Mouse (Mus musculus): ENCODE data around the gene Actr1a.

The Actr1a gene

DNA sequence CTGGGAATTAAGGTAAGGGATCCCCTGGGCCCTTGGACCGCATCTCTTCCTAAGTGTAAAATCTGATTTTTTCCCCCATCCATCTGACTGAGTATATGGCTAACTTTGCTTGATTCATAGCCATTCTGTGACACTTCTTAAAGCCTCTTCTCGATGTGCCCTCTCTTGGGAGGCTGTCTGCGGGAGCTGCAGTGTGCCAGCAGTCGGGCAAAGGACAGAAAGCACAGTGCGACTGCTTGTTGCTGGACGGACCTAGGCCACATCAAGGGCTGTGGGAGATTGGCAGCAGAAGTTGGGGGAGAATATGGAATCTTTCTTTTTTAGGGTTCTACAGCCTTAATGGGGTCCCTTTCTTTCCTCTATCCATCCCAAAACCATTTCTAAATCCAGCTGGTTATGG lies 3.8 kb upstream of the Actr1a start:
- DNase-seq, result no peak

DNA sequence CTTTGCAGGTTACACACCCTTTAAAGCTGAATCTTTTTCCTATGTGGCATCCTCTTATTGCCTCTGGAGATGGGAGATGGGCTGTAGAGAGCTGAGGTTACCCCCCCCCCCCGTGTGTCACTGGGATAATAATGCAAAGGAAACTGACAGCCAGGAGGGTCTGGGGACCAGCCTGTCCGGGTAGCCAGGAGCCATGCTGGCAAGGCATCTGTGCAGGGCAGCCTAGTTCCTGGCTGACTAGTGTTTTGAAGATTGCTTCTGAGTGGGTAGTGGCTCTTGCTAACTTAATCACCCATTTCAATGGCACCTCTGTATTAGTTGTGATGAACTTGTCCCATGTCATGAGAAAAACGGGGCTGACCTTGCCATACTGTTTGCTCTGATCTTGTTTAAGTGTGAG lies 2.9 kb upstream of the Actr1a start:
- DNase-seq, result no peak

DNA sequence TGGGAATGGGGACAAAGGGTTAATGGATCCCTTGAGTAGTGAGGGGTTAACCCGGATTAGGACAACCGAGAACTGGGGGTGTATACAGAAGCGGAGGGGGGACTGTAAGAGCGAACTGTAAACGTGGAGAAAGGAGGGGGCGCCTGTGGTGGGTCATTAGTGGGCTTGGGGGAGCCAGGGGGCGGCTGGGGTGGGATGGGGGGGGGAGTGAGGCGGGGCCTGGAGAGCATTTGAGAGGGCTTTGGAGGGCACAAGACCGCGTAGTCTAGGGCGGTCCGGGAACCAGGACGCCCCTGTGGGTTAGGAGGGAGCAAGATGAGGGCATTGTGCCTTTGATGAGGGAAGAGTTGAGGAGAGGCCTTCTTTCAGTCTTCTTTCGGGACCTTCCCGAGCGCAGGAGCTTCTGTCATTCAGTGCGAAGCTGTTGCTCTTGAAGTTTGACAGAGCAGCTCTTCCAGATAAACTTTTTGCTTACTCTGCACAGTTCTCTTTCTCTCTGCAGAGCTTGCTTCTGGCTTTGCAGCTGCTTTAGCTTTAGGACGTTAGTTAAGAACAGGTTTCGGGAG lies 2.0 kb upstream of the Actr1a start:
- DNase-seq, result no peak

DNA sequence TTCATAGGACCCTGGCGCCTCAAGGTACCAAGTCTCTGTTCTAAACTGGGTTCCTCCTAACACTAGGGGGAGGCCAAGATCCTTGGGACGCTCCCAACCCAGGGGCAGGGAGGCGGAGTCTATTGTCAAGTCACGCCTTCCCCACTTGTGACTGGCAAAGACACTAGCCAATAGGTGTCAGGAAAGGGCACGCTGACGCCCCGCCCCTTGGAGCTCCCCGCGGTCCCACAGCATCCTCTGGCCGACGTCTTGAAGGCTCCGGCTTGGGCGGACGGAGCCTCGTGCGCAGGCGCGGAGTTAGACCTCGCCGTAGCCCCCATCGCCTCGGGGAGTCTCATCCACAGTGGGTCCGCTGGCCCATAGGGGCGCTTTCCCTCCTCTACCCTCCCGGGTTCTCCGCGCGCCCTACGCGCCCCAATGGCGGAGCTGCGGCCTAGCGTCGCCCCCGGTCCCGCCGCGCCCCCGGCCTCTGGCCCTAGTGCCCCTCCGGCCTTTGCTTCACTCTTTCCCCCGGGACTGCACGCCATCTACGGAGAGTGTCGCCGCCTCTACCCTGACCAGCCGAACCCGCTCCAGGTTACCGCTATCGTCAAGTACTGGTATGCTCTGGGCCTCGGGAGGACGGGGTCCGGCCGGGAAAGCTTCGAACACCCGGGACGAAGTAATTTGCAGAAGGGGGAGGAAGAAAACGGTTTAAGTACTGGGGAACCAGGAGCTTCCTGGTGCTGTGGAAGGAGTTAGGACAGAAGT lies 1.3 kb upstream of the Actr1a start, which contains the start of gene Sufu:
Gene Sufu, plus strand, starts transcription at position 211 of the 750 bp plus-strand sequence.
- peak; percentile 98 for DNase-seq

DNA sequence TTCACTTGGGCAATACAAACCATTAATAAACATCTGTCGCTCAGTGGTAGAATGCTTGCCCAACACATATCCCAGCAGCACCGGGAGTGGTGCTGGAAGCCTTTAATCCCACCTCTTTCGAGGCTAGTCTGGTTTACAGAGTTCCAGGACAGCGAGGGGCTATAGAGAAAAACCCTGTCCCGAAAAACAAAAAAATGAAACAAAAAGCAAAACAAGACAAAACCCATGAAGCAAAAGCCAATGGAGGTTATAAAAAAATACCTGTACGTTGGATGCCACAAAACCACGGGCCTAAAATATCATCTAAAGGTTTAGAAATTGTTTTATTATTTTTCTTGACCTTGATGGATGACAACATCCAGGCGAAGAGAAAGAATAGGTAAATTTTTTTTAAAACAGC lies 561 bp upstream of the Actr1a start:
- DNase-seq, result no peak

DNA sequence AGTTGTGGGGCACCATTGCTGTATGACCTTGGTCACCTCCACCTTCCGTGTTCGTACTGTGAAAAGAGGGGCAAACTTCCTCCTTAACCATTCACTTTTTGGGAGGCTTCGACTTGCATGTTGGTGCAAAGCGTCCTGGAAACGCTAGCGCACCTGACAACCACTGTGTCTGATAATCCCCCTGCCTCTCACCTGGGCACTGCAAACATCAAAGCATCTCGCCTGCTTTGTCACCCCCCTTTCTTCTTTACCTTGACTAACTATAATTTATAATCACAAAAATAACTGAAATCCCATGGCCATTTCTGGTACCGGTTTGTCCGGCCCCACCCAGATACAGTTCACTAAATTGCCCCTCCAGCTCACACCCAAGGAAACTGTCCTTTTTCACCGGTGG lies 838 bp downstream of the Actr1a start:
- no peak for DNase-seq

DNA sequence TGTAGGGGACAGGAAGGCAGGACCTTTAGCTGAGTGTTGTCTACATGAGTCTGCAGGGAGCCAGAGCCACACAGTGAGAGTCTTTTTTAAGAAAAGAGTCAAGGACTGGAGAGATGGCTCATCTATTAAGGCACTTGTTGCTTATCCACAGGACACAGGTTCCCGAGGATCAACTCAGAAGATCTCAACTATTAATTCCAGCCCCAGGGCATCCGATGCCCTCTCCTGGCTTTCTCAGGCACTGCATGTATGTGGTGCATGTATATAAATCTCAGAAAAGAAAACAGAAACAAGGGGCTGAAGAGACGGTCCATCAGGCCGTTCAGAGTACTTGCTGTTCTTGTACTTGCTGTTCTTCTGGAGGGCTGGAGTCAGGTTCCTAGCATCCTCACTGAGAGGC lies 3.5 kb downstream of the Actr1a start:
- peak; percentile 37 for DNase-seq

DNA sequence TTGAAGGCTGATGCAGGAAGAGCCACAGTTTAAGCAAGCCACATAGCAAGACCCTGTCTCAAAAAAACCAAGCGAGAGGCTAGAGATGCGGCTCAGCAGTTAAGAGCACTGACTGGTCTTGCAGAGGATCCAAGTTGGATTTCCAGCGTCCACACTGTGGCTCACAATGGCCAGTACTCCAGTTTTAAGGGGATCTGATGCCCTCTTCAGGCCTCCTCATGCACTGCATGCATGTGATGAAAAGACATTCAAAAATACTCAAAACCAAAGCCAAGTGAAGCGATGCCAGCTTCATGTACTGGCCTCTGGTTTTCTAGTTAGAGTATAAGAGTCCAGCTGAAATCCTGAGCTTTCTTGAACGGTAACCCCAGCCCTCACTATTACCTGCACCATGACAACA lies 5.7 kb downstream of the Actr1a start:
- no peak for DNase-seq

DNA sequence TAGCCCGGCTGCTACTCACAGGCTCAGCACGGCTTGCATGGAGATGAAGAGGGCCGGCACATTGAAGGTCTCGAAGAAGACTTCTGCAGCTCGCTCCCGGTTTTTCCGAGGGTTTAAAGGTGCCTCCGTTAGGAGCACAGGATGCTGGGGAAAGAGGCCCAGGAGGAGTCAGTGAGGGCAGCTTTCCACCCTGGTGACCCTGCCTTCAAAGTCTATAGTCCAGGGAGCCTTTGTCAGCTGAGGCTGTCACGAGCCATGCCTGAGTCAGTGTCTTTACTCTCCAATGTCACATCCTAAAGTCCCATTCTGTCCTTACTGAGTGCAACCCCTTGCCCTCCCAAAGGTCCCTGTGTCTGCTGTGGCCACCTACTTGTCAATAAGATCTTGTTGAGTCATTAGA lies 13.3 kb downstream of the Actr1a start:
- DNase-seq, result peak; percentile 61

DNA sequence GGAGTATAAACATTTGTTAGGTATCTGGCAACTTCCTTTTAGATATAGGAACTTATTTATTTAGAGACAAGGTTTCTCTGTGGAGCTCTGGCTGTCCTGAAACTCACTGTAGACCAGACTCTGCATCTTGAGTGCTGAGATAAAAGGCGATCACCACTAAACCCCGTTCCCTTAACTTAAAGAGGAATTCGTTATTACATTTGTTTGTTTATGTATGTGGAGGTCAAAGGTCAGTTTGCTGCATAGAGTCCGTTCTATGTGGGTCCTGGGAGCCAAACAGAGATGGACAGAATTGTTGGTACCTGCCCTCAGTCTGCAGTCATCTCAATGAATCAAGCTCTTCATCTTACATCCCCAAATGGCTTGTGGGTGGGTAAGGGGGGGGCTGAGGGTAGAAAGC lies 19.7 kb downstream of the Actr1a start:
- no peak for DNase-seq

DNA sequence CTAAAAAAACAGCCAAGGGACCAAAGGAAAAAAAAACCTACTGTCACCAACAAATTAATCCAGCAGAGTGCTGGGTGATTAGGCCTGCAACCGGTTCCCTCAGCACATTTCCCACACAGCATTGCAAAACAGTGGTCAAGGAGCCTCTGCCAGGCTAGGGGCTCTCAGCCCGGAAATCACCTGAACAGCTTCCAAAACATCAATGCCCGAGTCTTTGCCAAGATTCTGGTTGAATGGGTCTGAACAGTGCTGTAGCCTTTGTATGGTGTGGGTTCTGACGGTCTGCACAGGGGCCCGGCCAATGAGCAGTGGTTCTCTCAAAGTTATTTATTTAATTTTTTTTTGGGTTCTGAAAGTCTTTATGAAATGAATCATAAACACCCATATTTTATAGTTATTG lies 20.1 kb downstream of the Actr1a start:
- no peak for DNase-seq

DNA sequence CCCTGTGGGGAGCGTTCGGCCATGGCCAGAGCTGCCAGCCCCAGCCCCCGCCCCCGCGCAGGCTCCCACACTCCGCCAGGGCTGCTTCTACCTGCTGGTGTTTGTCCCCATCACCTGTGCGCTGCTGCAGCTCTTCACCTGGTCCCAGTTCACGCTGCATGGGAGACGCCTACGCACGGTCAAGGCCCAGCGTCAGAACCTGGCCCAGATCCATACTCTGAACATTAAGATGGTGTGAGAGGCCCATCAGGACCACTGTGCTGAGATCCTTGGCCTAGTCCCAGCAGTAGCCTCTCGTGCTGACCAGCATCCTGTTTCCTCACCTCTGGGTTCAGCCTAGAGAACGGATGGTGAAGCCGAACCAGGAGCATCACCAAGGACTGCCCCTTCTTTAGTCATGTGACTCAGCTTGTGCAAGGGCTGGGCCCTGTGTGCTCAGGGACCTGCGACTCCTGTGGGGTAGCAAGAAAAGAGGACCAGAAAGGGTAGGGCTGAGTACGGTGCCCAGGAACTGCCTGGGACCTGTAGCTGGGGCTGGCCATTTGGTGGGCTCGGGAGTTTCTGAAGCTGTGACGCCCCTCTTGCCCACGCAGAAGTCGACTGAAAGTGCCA lies 21.0 kb downstream of the Actr1a start:
- DNase-seq, result no peak

DNA sequence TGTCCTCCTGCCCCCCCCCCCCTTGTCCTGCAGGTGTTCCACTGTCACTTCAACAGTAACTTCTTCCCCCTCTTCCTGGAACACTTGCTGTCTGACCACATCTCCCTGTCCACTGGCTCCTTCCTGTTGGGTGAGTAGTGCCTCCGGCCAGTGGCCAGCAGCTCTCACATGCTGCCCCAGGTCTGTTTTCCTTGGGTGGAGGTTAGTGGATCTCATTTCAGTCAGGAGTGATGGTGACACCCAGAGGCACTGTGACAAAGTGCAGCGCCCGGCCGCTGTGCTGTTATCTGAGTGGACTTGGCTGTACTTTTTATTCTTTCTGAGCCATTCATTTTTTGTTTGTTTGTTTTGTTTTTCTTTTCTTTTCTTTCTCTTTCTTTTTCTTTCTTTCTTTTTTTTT lies 26.3 kb downstream of the Actr1a start:
- DNase-seq, result peak; percentile 66

DNA sequence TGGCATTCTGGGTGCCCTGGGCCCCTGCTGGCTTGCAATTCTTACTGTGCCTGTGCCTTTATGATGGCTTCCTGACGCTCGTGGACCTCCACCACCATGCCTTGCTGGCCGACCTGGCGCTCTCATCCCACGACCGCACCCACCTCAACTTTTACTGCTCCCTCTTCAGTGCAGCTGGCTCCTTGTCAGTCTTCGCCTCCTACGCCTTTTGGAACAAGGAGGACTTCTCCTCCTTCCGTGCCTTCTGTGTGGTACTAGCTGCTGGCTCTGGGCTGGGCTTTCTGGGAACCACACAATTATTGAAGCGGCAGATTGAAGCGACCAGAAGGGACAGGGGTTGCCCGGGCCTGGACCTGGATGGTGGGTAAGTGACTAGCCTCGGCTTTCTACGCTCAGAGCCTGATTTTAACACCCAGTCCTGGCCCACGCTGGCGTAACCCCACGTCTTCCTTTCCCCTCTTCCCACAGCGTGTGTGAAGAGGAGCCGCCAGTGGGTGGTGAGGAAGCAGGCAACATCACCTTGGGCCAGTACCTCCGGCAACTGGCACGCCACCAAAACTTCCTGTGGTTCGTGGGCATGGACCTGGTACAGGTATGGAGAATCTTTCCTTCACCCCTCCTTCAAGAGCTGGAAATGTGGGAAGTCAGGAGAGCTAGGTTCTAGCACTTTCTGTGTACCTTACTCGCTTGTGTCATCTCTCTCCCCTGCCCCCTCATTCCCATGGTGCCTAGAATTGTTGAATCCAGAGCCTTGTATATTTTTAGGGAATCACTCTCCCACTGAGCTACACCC lies 27.6 kb downstream of the Actr1a start:
- no peak for DNase-seq

DNA sequence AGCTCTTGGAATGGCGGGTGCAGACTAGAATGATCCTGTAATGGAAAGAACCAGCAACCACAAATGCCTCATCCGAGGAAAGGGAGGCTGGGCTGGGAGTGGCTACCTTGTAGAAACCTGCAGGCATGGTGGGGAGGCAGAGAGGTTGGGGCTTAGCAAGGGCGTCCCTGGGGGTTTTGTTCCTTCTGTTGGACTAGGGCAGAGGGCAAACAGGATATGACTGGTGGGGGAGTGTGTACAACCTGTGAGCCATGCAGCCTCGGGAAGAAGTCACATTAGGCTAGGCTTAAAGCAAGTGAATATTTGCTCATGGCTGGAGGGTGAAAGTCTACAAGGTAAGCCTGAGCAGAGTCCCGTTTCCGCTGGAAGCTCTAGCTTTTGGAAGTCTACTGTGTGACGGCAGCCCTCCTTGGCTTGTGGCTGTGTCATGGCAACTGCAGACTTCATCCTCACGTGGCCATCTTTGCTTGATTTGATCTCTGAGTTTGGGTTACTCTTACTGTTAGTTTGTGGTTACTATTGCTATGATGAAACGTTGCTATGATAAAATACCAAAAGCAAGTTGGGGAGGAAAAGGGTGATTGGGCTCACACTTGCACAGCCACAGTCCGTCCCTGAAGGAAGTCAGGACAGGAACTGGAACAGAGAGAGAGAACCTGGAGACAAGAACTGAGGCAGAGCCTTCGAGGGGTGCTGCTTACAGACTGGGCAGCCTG lies 32.1 kb downstream of the Actr1a start:
- DNase-seq, result no peak

DNA sequence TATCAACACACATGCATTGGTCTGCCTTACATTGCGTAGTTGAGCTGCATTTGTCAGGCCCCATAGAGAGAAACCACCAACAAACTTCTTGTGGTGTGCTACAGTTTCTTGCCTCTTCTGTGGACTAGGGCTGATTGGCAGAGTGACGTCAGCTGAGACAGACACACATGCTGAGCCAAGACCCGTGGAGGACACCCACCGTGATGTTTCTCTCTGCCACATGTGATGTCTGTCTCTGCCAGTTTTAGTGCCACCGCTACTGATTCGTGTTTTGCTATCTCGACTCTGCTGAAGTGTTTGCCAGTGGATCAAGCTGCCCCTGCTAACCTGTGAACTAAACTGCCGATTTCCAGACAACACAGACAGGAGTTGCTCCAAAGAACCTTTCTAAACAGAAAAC lies 33.4 kb downstream of the Actr1a start:
- no peak for DNase-seq

DNA sequence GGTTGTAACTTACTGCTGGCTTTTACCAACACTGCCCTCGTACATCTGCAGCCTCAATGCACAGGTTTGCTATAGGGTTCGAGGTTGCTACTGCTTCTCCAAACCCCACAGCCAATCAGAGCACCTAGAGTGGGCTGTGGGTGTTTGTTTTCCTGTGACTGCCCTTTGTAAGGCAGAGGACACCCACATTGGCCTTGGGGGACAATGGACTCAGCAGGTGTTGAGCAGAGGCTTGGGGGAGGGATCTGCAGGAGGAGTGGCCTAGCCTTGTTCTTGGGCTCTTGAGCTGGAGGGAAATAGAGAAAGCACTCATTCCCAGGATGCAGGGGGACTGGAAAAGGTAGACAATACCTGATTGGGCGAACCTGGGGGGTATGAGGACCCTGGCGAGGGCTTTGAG lies 37.2 kb downstream of the Actr1a start:
- DNase-seq, result no peak

DNA sequence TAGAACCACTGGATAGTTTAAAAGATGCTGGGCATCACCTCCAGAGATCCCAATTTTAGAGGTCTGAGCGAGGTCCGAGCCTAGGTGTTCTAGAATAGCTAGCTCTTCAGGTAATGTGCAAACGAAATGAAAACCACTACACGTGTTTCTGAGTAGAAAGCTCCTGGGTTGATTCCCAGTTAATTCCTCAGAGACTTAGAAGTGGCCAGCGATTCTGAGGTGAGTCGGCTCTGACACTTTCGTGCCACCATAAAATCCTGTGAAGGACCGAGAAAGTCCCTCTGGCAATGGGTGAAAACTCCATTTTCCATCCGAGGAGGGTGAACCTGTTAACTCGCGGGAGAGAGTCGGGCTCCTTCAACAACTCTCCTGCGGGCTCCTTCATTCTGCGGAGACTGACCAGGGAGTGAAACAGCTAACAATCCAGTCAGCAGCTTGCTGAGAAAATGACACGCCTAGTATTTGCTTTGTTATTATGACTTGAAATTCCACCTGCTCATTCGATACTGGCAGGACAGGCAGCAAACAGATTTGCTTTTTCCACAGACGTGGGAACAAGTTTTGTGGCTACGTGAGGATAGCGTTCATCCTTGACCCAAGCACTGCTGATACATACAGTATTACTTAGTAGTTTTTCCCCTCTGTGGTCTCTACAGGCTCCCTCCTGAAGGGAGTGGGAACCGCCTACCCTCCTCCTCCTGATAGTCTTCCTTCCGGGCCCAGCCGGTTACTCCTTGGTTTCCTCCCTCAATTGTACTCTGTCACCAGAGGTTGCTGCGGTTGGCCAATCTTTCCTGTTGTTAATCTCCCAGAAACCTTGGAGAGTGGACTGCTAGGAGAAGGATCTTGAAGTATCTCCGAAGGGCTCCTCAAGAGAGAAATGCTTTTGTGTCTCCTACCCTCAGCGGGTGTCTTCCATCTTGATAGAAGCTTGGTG lies 37.9 kb downstream of the Actr1a start:
- no peak for DNase-seq

DNA sequence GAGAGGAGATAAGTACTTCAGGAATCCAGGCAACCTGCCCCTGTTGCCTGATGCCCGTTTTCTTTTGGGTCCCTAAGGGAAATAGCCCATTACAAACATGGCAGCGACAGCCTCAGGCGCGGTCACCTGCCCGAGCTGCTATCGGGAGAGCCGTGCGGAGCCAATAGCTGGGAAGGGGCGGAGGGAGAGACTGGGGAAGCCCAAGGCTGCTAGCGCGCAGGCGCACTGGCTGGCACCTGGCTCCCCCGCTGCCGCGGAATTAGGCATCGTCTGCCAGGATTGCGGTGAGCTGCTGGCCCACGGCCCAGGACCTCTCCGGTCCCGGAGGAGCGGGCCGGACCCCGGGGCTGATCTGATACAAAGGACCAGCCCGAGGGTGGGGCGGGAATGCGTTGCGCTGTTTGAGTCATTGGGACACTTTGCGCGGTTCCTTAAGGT lies 38.8 kb downstream of the Actr1a start:
- DNase-seq, result peak; percentile 92

DNA sequence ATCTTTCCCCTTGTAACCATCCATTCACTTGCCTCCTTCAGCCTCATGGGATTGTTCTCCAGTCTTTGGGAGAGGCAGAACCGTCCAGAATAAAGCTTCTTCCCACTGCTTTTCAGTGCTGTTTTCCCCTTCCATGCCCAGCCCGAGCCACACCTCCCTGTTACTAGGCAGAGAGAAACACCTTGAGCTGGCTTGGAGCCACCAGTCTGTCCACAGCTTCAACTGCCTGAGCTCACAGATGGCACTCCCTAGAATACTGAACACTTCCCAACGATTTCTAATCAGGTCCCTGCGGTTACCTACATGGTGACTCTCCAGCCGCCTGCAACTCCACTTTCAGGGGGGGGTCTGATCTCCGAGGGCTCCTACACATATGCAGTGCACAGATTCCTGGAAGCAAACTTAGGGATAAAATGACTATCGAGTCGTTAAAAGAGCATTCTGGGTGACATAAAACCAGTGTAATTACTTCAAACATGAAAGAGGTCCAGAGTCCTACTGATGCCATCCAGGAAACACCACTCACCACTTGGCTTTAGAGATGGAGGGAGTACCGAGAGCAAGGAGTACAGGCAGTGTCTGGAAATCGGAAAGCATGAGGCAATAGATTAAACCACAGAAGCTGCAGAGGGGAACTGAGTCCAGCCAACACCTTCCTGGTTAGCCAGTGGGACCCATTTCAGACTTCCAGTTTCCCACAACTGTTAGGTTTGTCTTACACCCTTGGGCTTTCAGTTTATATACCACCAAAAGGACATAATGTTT lies 45.2 kb downstream of the Actr1a start, which contains the start of gene 2310034G01Rik:
Gene 2310034G01Rik, minus strand, starts transcription at position 135 of the 765 bp plus-strand sequence.
- no peak for DNase-seq

DNA sequence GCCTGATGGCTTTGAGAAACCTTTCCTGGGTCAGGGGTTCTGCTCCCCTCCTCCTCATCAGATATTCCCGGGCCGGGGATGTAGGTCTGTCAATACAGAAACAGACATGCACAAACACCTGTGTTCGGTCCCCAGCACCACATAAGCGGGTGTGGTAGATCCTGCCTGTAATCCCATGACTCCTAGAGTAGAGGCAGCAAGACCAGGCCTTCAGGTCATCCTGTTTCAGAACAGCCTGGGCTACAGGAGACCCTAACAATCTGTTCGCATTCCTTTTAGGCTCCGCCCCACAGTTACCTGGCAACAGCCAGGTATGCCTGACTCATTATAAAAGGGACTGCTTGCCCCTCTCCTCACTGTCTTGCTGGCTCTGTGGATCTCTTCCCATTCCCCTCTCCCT lies 46.0 kb downstream of the Actr1a start:
- DNase-seq, result no peak
